8 mouse cellular contexts compared by ENCODE assay signal in the genomic region with DNA sequence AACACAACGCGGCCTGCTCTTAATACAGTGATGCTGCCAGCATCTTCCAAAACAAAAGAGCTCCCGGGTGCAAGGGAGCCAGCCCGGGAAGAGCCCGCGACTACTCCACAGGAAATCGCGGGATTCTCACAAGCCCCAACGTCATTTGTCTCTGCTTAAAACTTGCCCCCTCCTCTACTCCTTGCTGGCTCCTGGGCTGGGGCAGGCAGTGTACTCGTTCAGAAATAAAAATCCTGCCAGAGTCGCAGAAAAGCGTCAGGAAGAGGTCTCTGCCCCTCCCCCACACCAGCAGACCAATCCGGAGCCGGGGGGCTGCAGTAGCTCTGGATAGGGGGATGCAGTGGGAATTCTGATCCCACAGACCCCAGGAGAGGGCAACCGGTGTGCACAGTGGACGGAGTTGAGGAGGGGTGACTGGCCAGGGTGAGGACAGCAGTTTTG. TPM values are rescaled to one million over a fixed set of nuclear protein-coding genes. Genes with fewer than 3 reads are reported as not detected.
DNase-seq lines count a peak whose midpoint lies in the region; ATAC-seq lines count a peak whose summit lies in the region.

No protein-coding gene starts in this region.

- peaks cover 20% of the 10 kb centered on the region for H3K4me1 ChIP-seq in lung, embryonic 15.5 days
- peaks cover 41% of the 10 kb centered on the region for H3K4me1 ChIP-seq in forebrain, embryonic 10.5 days
- peaks cover 21% of the 10 kb centered on the region for H3K4me1 ChIP-seq in limb, embryonic 12.5 days (replicated peaks)
- peaks cover 18% of the 10 kb centered on the region; the same call in 1 of the 2 replicates for H3K4me1 ChIP-seq in stomach, embryonic 14.5 days (ENCODE audit: control insufficient read depth, insufficient read depth, low read length)

- no peak for DNase-seq in lung, adult 18-20 months
- DNase-seq in forebrain, embryonic 10.5 days (ENCODE audit: extremely low spot score, low spot score), result peak; percentile 61
- no peak for DNase-seq in Muller cell, postnatal 12 days (ENCODE audit: inconsistent ontology term)
- DNase-seq in spleen, postnatal 10 days (ENCODE audit: low spot score in 2 of 2), result no peak
- no peak for DNase-seq in right cerebral cortex, adult 18-20 months

- H3K27ac ChIP-seq in lung, embryonic 15.5 days, result no peak overlapping the region
- peak overlapping the region; percentile 88 for H3K27ac ChIP-seq in forebrain, embryonic 10.5 days
- peak overlapping the region; percentile 57 for H3K27ac ChIP-seq in limb, embryonic 12.5 days
- H3K27ac ChIP-seq in stomach, embryonic 14.5 days (ENCODE audit: low read length), result no peak overlapping the region

- ATAC-seq in lung, embryonic 15.5 days (ENCODE audit: borderline replicate concordance, extremely low read depth, low FRiP score, low TSS enrichment), result no peak
- peak; percentile 60 for ATAC-seq in limb, embryonic 12.5 days (ENCODE audit: insufficient number of reproducible peaks, insufficient read depth, low FRiP score, low TSS enrichment, low read depth)
- no peak for ATAC-seq in stomach, embryonic 14.5 days (ENCODE audit: insufficient number of reproducible peaks, insufficient read depth, low FRiP score, low read depth)

- 0 out of 2 replicates have a peak, but pooled peaks cover 10% of the 10 kb centered on the region for H3K27me3 ChIP-seq in lung, embryonic 15.5 days
- H3K27me3 ChIP-seq in forebrain, embryonic 10.5 days (ENCODE audit: poor library complexity, severe bottlenecking), result peaks cover 11% of the 10 kb centered on the region; the same call in 1 of the 2 replicates
- no peaks in the 10 kb centered on the region; the same call in none of the 2 replicates for H3K27me3 ChIP-seq in limb, embryonic 12.5 days
- no peaks in the 10 kb centered on the region for H3K27me3 ChIP-seq in stomach, embryonic 14.5 days (ENCODE audit: control insufficient read depth, insufficient read depth, low read length)

- H3K9ac ChIP-seq in lung, embryonic 15.5 days, result 0 out of 2 replicates have a peak overlapping the region, but pooled peaks have one; percentile 13
- peak overlapping the region; percentile 58 for H3K9ac ChIP-seq in limb, embryonic 12.5 days (replicated peaks)
- 0 out of 2 replicates have a peak overlapping the region, but pooled peaks have one; percentile 21 for H3K9ac ChIP-seq in stomach, embryonic 14.5 days (replicated peaks; ENCODE audit: low read depth, low read length)

- no peaks in the 10 kb centered on the region for H3K9me3 ChIP-seq in lung, embryonic 15.5 days
- no peaks in the 10 kb centered on the region for H3K9me3 ChIP-seq in forebrain, embryonic 10.5 days
- no peaks in the 10 kb centered on the region for H3K9me3 ChIP-seq in limb, embryonic 12.5 days
- H3K9me3 ChIP-seq in stomach, embryonic 14.5 days (ENCODE audit: control insufficient read depth, low read depth, low read length), result no peaks in the 10 kb centered on the region

- no peaks in the 10 kb centered on the region for H3K36me3 ChIP-seq in lung, embryonic 15.5 days
- H3K36me3 ChIP-seq in forebrain, embryonic 10.5 days (replicated peaks), result no peaks in the 10 kb centered on the region
- H3K36me3 ChIP-seq in limb, embryonic 12.5 days, result no peaks in the 10 kb centered on the region
- H3K36me3 ChIP-seq in stomach, embryonic 14.5 days (ENCODE audit: control insufficient read depth, insufficient read depth, low read length), result no peaks in the 10 kb centered on the region

- WGBS in lung, embryonic 15.5 days, result under 1% methylated on average over 16 of the region's 16 CpGs
- WGBS in forebrain, embryonic 10.5 days, result 2% methylated on average over 16 of the region's 16 CpGs
- WGBS in limb, embryonic 12.5 days, result under 1% methylated on average over 16 of the region's 16 CpGs
- 3% methylated on average over 16 of the region's 16 CpGs for WGBS in stomach, embryonic 14.5 days

- peak overlapping the region; percentile 46 for H3K4me2 ChIP-seq in lung, embryonic 15.5 days
- peak overlapping the region; percentile 61 for H3K4me2 ChIP-seq in limb, embryonic 12.5 days
- H3K4me2 ChIP-seq in stomach, embryonic 14.5 days (replicated peaks; ENCODE audit: low read depth, low read length), result peak overlapping the region; percentile 37

- peak overlapping the region; percentile 10; the same call in 1 of the 2 replicates for H3K4me3 ChIP-seq in lung, embryonic 15.5 days
- H3K4me3 ChIP-seq in forebrain, embryonic 10.5 days, result peak overlapping the region; percentile 54
- peak overlapping the region; percentile 31 for H3K4me3 ChIP-seq in limb, embryonic 12.5 days (replicated peaks)
- peak overlapping the region; percentile 10; the same call in 1 of the 2 replicates for H3K4me3 ChIP-seq in stomach, embryonic 14.5 days (ENCODE audit: low read depth, low read length)

RNA-seq across cellular contexts. Expression of a gene that starts 50.2 kb away (rescaled TPM):
- 0.17 and 0.30 TPM in 2 replicates for polyA plus RNA-seq in lung, embryonic 15.5 days (2015; fragmentation: Nextera tagmentation; extraction: Ambion mirVana)
- polyA plus RNA-seq in forebrain, embryonic 10.5 days (2016; fragmentation: Nextera tagmentation; extraction: Ambion mirVana), result 3.8 and 4.0 TPM in 2 replicates
- 1.7 and 1.8 TPM in 2 replicates for polyA plus RNA-seq in limb, embryonic 12.5 days (2016; fragmentation: Nextera tagmentation; extraction: Ambion mirVana)
- 1.2 and 2.3 TPM in 2 replicates for polyA plus RNA-seq in stomach, embryonic 14.5 days (2014; fragmentation: Nextera tagmentation; extraction: Ambion mirVana)

Comparison
In these comparisons a context has a peak if more than half of its experiments do, and no peak if none do; other contexts are left out.
1. H3K27ac ChIP-seq: peak in forebrain, embryonic 10.5 days (single experiment) and limb, embryonic 12.5 days (single experiment); none in lung, embryonic 15.5 days (single experiment) and stomach, embryonic 14.5 days (single experiment).
2. Peak in every context shown above with its lines, with median percentiles within 50 percentile points of each other: H3K4me2 ChIP-seq, H3K4me3 ChIP-seq and H3K9ac ChIP-seq.